Mouse (Mus musculus) C2C12 (cell line): Measurements from ENCODE around the gene Trmt10a.

Experiments used
- CEBPB ChIP-seq: IDR thresholded peaks from one replicate; pipeline ENCODE4 v1.6.1; 2011; ENCODE audit warnings: low read depth, mild to moderate bottlenecking, control low read depth, moderate library complexity
- CTCF ChIP-seq: IDR thresholded peaks from one replicate; pipeline ENCODE4 v1.5.1; 2011; ENCODE audit not compliant: control insufficient read depth, insufficient read depth, insufficient read length
- FOSL1 ChIP-seq: IDR thresholded peaks from one replicate; pipeline ENCODE4 v1.8.0; 2011; ENCODE audit warnings: mild to moderate bottlenecking, low read length; ENCODE audit not compliant: poor library complexity, insufficient read depth, severe bottlenecking
- MAX ChIP-seq: IDR thresholded peaks from one replicate; pipeline ENCODE4 v1.6.1; 2011; ENCODE audit warnings: mild to moderate bottlenecking, control low read depth
- MYOD1 ChIP-seq: IDR thresholded peaks from one replicate; pipeline ENCODE4 v1.6.1; 2011; ENCODE audit warnings: low read depth; ENCODE audit not compliant: control insufficient read depth, insufficient read length
- USF1 ChIP-seq: IDR thresholded peaks from one replicate; pipeline ENCODE4 v1.6.1; 2011; ENCODE audit warnings: low read depth, mild to moderate bottlenecking, control low read depth, moderate library complexity

DNA sequence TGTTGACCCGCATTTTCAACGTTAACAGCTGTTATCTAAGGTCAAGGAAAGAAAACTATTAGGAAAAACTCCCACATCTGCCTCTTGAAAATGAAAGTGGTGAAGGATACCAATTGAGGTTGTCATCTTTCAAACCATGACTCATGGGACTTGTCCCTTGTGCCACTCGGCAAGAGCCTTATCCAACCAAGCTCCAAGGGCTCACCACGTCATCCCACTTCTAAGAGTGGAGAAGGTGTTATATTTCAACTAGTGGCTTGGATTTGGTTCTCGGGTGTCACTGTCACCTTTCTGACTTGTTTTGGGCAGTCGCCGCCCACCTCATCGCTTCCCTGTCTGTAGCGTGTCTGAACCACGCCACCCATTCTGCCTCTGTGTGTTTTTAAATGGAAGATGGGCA lies 19.4 kb upstream of the Trmt10a start:
- TF ChIP-seq CTCF (no peak), USF1 (no peak), MAX (no peak), CEBPB (no peak), FOSL1 (no peak), MYOD1 (no peak)
